Comparison of ENCODE assay signal across 19 mouse cellular contexts in the genomic region with DNA sequence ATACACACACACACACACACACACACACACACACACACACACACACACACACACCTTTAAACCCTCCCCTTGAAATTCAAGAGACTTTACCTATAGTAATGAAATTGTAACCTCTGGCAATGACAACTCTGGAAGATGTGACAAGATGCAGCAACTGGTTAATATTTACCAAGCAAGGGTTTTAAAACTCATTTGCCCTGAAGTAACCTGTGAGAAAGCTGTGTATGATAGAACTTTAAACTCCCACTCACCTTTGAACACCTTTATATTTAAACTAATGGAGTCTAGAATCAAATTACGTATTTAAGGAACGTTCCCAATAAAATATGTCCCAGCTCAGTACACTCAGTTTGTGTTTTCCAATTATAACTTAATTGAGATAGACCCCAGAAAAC.
DNase-seq lines count a peak whose midpoint lies in the region; ATAC-seq lines count a peak whose summit lies in the region.
"Had no signal": no experiment of that assay in that cellular context is flagged by ENCODE, and none has a peak within 500 bp of the region (broad histone marks: within the 10 kb centered on the region; RNA-seq: fewer than 3 reads in every experiment).

No protein-coding gene starts in this region.

- no peak overlapping the region for H3K4me3 ChIP-seq in liver, embryonic 16.5 days (ENCODE audit: low read depth, low read length)
- H3K4me3 ChIP-seq in liver, embryonic 12.5 days = no peak overlapping the region
- H3K4me3 ChIP-seq in intestine, embryonic 15.5 days (replicated peaks) = no peak overlapping the region
- H3K4me3 ChIP-seq in intestine, embryonic 16.5 days (ENCODE audit: low read length) = no peak overlapping the region
- H3K4me3 ChIP-seq: embryonic facial prominence, embryonic 10.5 days; embryonic facial prominence, embryonic 12.5 days; forebrain, embryonic 13.5 days; forebrain, embryonic 15.5 days had no signal

- 60% methylated on average over 2 of the region's 2 CpGs for whole genome bisulfite sequencing in liver, embryonic 16.5 days (ENCODE audit: insufficient replicate concordance)
- 70% methylated on average over 2 of the region's 2 CpGs for WGBS in liver, embryonic 12.5 days (ENCODE audit: insufficient replicate concordance)
- WGBS in intestine, embryonic 15.5 days = 51% methylated on average over 2 of the region's 2 CpGs
- 62% methylated on average over 2 of the region's 2 CpGs for WGBS in intestine, embryonic 16.5 days

- no peak overlapping the region for H3K4me2 ChIP-seq in liver, embryonic 16.5 days (ENCODE audit: low read depth, low read length)
- no peak overlapping the region for H3K4me2 ChIP-seq in liver, embryonic 12.5 days
- no peak overlapping the region for H3K4me2 ChIP-seq in intestine, embryonic 15.5 days (replicated peaks)
- H3K4me2 ChIP-seq in intestine, embryonic 16.5 days (ENCODE audit: low read depth, low read length) = no peak overlapping the region
- H3K4me2 ChIP-seq: embryonic facial prominence, embryonic 12.5 days; forebrain, embryonic 13.5 days; forebrain, embryonic 15.5 days had no signal

- no peaks in the 10 kb centered on the region for H3K9me3 ChIP-seq in liver, embryonic 16.5 days (replicated peaks; ENCODE audit: control insufficient read depth, low read length)
- H3K9me3 ChIP-seq in liver, embryonic 12.5 days (replicated peaks) = no peaks in the 10 kb centered on the region
- H3K9me3 ChIP-seq in intestine, embryonic 15.5 days = no peaks in the 10 kb centered on the region
- H3K9me3 ChIP-seq in intestine, embryonic 16.5 days (ENCODE audit: control insufficient read depth, low read length) = no peaks in the 10 kb centered on the region
- H3K9me3 ChIP-seq: embryonic facial prominence, embryonic 10.5 days; embryonic facial prominence, embryonic 12.5 days; forebrain, embryonic 13.5 days; forebrain, embryonic 15.5 days had no signal

- H3K27ac ChIP-seq in liver, embryonic 16.5 days (ENCODE audit: low read length) = no peak overlapping the region
- no peak overlapping the region for H3K27ac ChIP-seq in liver, embryonic 12.5 days
- H3K27ac ChIP-seq in intestine, embryonic 15.5 days = no peak overlapping the region
- H3K27ac ChIP-seq in intestine, embryonic 16.5 days (ENCODE audit: low read length) = no peak overlapping the region
- H3K27ac ChIP-seq: embryonic facial prominence, embryonic 12.5 days; forebrain, embryonic 13.5 days; forebrain, embryonic 15.5 days had no signal

- no peaks in the 10 kb centered on the region for H3K4me1 ChIP-seq in liver, embryonic 16.5 days (ENCODE audit: control insufficient read depth, low read depth, low read length)
- H3K4me1 ChIP-seq in liver, embryonic 12.5 days = no peaks in the 10 kb centered on the region
- H3K4me1 ChIP-seq in intestine, embryonic 15.5 days (replicated peaks) = no peaks in the 10 kb centered on the region
- no peaks in the 10 kb centered on the region for H3K4me1 ChIP-seq in intestine, embryonic 16.5 days (ENCODE audit: control insufficient read depth, insufficient read depth, low read length)
- H3K4me1 ChIP-seq: forebrain, embryonic 13.5 days; forebrain, embryonic 15.5 days had no signal

- DNase-seq in kidney, adult 9 months = peak; percentile 45
- no peak for DNase-seq in kidney, adult 18-20 months
- no peak for DNase-seq in right cerebral cortex, adult 18-20 months
- DNase-seq in adrenal gland, adult 18-20 months (ENCODE audit: low spot score in 2 of 2) = no peak
- DNase-seq: adrenal gland, adult 8-10 months; adrenal gland, postnatal 14 days; adrenal gland, postnatal 36 days; cerebellum, adult 11-12 months; cerebellum, adult 9-10 months; cerebellum, postnatal 10 days; cerebellum, postnatal 25 days had no signal

- no peaks in the 10 kb centered on the region for H3K36me3 ChIP-seq in liver, embryonic 16.5 days (ENCODE audit: control insufficient read depth, insufficient read depth)
- H3K36me3 ChIP-seq in liver, embryonic 12.5 days = no peaks in the 10 kb centered on the region
- H3K36me3 ChIP-seq in intestine, embryonic 15.5 days = no peaks in the 10 kb centered on the region
- H3K36me3 ChIP-seq in intestine, embryonic 16.5 days (ENCODE audit: control insufficient read depth, insufficient read depth, low read length) = no peaks in the 10 kb centered on the region
- H3K36me3 ChIP-seq: embryonic facial prominence, embryonic 10.5 days; embryonic facial prominence, embryonic 12.5 days; forebrain, embryonic 15.5 days had no signal

- H3K27me3 ChIP-seq in liver, embryonic 16.5 days (ENCODE audit: control insufficient read depth, insufficient read depth, low read depth, low read length) = no peaks in the 10 kb centered on the region
- H3K27me3 ChIP-seq in liver, embryonic 12.5 days (replicated peaks) = no peaks in the 10 kb centered on the region
- H3K27me3 ChIP-seq in intestine, embryonic 15.5 days (replicated peaks) = no peaks in the 10 kb centered on the region
- H3K27me3 ChIP-seq in intestine, embryonic 16.5 days (replicated peaks; ENCODE audit: control insufficient read depth, insufficient read depth, low read length) = no peaks in the 10 kb centered on the region
- H3K27me3 ChIP-seq: embryonic facial prominence, embryonic 12.5 days; forebrain, embryonic 15.5 days had no signal

- peak; percentile 52; the same call in 1 of the 2 replicates for ATAC-seq in liver, embryonic 16.5 days (ENCODE audit: low read depth)
- ATAC-seq in liver, embryonic 12.5 days = no peak
- peak; percentile 68; the same call in 1 of the 2 replicates for ATAC-seq in intestine, embryonic 15.5 days
- ATAC-seq in intestine, embryonic 16.5 days = peak; percentile 77
- ATAC-seq: forebrain, embryonic 13.5 days; forebrain, embryonic 15.5 days had no signal

- H3K9ac ChIP-seq in liver, embryonic 16.5 days (ENCODE audit: low read depth, low read length) = no peak overlapping the region
- no peak overlapping the region for H3K9ac ChIP-seq in liver, embryonic 12.5 days
- no peak overlapping the region for H3K9ac ChIP-seq in intestine, embryonic 15.5 days
- no peak overlapping the region for H3K9ac ChIP-seq in intestine, embryonic 16.5 days (ENCODE audit: low read depth, low read length)
- H3K9ac ChIP-seq: embryonic facial prominence, embryonic 12.5 days; forebrain, embryonic 13.5 days; forebrain, embryonic 15.5 days had no signal
